Mouse (Mus musculus): ENCODE results near the gene Osm.

The Osm gene

GRCm38 (mm10) chr11:4241180-4241579, 5.0 kb downstream of the Osm start:
- CTCF ChIA-PET = interaction anchor here in 3 of 4 experiments (0.5 to 5.8 kb wide), 6 partner anchors 9 to 106 kb away, joined by 3 to 41 read pairs (median 4); partner anchors contain the start of gene Rnf215 (in 1 of the 3)
- POLR2A ChIA-PET = interaction anchor here in 3 of 4 experiments (0.6 to 3.9 kb wide), 13 partner anchors 10 to 143 kb away, joined by 3 to 22 read pairs (median 4); no protein-coding TSS in a partner anchor

DNA sequence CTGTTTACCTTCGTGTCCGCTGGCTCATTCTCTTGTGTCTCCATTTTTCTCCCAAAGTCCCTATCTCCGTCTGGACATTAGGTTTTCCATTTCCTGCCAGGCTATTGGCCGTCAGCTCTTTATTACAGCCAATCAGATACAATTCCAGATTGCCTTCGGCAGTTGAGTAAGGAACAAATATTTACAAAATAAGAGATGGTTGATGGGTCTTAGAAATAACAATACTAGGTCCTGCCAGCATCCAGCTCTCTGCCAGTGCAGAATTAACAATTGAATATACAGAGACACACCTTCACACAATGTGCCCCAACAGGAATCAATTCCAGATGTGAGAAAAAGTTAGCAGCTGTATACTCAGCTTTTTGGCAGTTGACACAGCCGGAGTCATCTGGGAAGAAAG, 9.9 kb downstream of the Osm start:
- ChIA-PET POLR2A (interaction anchor here (0.5 to 3.8 kb wide), 33 partner anchors 9 to 550 kb away, joined by 3 to 32 read pairs (median 4); partner anchors contain the start of genes Castor1 (in 2 of the 4), Lif (in 2 of the 4), Osm (in 2 of the 4) and Tbc1d10a (in 2 of the 4)), CTCF (interaction anchor here (0.6 to 3.7 kb wide), 19 partner anchors 8 to 205 kb away, joined by 3 to 35 read pairs (median 4); partner anchors contain the start of genes Rnf215 (in 2 of the 4), Lif (in 1 of the 4), Osm (in 1 of the 4) and Tbc1d10a (in 1 of the 4))

GRCm38 (mm10) chr11:4246623-4247022, 10.4 kb downstream of the Osm start:
- POLR2A ChIA-PET = interaction anchor here in 3 of 4 experiments (0.6 to 3.8 kb wide), 40 partner anchors 8 to 627 kb away, joined by 3 to 32 read pairs (median 4); partner anchors contain the start of genes Hormad2 (in 2 of the 3), Lif (in 2 of the 3), Osm (in 2 of the 3) and Tbc1d10a (in 2 of the 3)

GRCm38 (mm10) chr11:4247201-4247959, 11.2 kb downstream of the Osm start:
- CTCF ChIA-PET = interaction anchor here in 3 of 4 experiments (0.5 to 3.7 kb wide), 15 partner anchors 8 to 813 kb away, joined by 3 to 35 read pairs (median 4); partner anchors contain the start of genes Lif (in 1 of the 3) and Rnf215 (in 1 of the 3)

More at GRCm38 (mm10) chr11:4246623-4247022, 10.4 kb downstream of the Osm start:
- CTCF ChIA-PET = interaction anchor here (0.6 to 3.7 kb wide), 17 partner anchors 9 to 814 kb away, joined by 3 to 35 read pairs (median 4); partner anchors contain the start of genes Rnf215 (in 2 of the 4), Lif (in 1 of the 4), Osm (in 1 of the 4) and Tbc1d10a (in 1 of the 4)

DNA sequence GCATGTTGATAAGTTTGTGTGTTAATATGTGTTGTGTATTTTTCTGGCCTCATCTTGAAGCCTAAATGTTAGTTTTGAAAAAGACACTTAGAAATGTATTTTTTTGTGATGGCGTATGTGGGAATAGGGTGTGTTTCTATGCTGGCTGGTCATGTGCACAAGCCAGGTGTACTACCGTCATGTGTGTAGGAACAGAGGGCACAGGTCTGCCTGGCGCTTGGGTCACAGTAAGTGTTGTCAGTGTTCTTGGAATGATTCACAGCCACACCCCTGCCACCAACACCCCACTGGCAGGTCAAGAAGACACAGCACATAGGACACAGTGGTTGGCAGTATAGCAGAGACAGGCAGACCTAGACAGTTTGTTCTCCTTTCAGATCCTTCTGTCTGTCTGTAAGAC, 12.9 kb downstream of the Osm start:
- ChIA-PET POLR2A (interaction anchor here in 1 of 4 experiments (1.7 to 3.5 kb wide), 2 partner anchors 9 to 10 kb away, joined by 4 to 32 read pairs; partner anchors contain the start of gene Lif), CTCF (no interaction called here)

More at GRCm38 (mm10) chr11:4247201-4247959, 11.2 kb downstream of the Osm start:
- POLR2A ChIA-PET = interaction anchor here in 3 of 4 experiments (0.5 to 3.8 kb wide), 35 partner anchors 9 to 626 kb away, joined by 3 to 32 read pairs (median 4); partner anchors contain the start of genes Lif (in 2 of the 3), Tbc1d10a (in 2 of the 3), Castor1 (in 1 of the 3) and Hormad2 (in 1 of the 3)

GRCm38 (mm10) chr11:4250290-4250689, 14.1 kb downstream of the Osm start:
- CTCF ChIA-PET = interaction anchor here in 3 of 4 experiments (0.9 to 3.6 kb wide), 9 partner anchors 9 to 572 kb away, joined by 3 to 21 read pairs (median 6); no protein-coding TSS in a partner anchor
- POLR2A ChIA-PET = interaction anchor here in 2 of 4 experiments (0.9 to 2.4 kb wide), 13 partner anchors 8 to 445 kb away, joined by 3 to 22 read pairs (median 4); no protein-coding TSS in a partner anchor

GRCm38 (mm10) chr11:4251376-4251775, 15.2 kb downstream of the Osm start:
- CTCF ChIA-PET = interaction anchor here in 3 of 4 experiments (0.5 to 3.6 kb wide), 10 partner anchors 7 to 219 kb away, joined by 3 to 21 read pairs (median 6); no protein-coding TSS in a partner anchor
- POLR2A ChIA-PET = interaction anchor here in 3 of 4 experiments (0.5 to 2.4 kb wide), 16 partner anchors 10 to 444 kb away, joined by 3 to 22 read pairs (median 4); partner anchors contain the start of gene Tbc1d10a (in 1 of the 3)

GRCm38 (mm10) chr11:4252886-4253285, 16.7 kb downstream of the Osm start:
- ChIA-PET POLR2A (interaction anchor here in 3 of 4 experiments (0.6 to 2.3 kb wide), 7 partner anchors 14 to 555 kb away, joined by 3 to 13 read pairs (median 3); partner anchors contain the start of gene Tbc1d10a (in 1 of the 3)), CTCF (interaction anchor here in 3 of 4 experiments (0.6 to 3.6 kb wide), 4 partner anchors 8 to 568 kb away, joined by 3 to 21 read pairs (median 4); no protein-coding TSS in a partner anchor)

DNA sequence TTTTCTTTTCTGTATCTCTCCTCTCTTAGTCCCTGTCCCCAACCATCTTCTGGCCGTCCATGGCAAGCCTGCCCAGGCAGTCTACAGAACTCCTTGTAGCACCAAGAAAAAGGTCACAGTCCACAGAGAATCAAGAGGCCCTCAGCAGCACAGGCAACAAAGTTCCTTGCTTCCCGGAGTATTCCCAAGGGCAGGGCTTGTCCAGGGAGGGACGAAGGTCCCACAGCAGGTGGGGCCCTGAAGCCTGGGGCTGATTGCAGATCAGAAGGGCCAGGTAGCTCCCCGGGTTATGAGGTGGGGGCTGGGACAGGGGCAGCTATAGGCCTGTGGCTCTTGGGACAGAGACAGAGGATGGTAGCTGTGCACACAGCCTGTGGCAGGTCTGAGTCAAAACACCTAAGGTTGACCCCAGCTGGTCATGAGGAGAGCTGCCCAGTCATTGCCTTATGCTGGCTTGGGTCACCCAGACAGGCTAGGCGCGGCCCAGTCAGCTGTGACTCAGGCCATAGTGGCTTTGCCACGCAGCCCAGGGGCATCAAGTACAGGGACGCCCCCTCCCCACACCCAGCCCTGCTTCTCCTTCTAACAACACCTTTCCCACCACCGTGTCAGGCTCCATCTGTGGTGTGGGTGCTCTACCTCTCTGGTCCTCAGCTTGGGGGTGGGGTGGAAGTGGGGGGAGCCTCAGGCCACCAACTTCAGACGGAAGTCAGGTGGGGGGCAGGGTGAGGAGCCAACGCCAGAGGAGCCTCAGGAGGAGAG, 20.8 kb downstream of the Osm start, which contains the start of gene Lif:
Gene Lif, plus strand, starts transcription at position 712 of the 762 bp plus-strand sequence.
- ChIA-PET POLR2A (interaction anchor here in 2 of 4 experiments (0.5 to 3.6 kb wide), 15 partner anchors 10 to 194 kb away, joined by 3 to 32 read pairs (median 4); partner anchors contain the start of gene Castor1 (in 1 of the 2)), CTCF (interaction anchor here (0.6 to 4.2 kb wide), 22 partner anchors 10 to 719 kb away, joined by 3 to 50 read pairs (median 9); partner anchors contain the start of genes Castor1 (in 2 of the 4) and Rnf215 (in 1 of the 4))

GRCm38 (mm10) chr11:4257756-4258155, 21.5 kb downstream of the Osm start:
- ChIA-PET CTCF (interaction anchor here (0.9 to 4.4 kb wide), 37 partner anchors 9 to 718 kb away, joined by 3 to 50 read pairs (median 7); partner anchors contain the start of genes Castor1 (in 2 of the 4), Rnf215 (in 1 of the 4) and Tbc1d10a (in 1 of the 4)), POLR2A (interaction anchor here in 2 of 4 experiments (1.0 to 4.2 kb wide), 11 partner anchors 9 to 193 kb away, joined by 3 to 32 read pairs (median 4); partner anchors contain the start of gene Castor1 (in 1 of the 2))

DNA sequence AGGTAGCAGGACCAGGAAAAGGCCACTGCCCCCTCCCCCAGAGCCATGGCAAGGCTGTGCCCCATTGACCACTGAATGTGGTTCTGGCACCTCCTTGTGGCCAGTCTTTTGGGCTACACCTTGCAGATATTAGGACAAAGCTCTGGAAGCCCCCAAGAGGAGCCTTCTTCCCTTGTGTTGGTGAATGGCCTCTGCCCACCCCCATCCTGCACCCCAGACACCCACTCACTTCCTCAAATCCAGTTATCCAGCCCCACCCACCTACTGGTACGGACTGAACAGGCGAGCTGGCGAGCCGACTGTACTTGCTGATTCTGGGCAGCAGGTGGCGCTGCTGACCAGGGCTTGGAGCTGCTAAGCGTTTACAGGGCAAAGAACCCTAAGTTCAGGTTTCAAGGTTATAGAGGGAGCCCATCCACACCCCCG, 22.4 kb downstream of the Osm start:
- POLR2A ChIA-PET = interaction anchor here in 3 of 4 experiments (0.6 to 4.2 kb wide), 23 partner anchors 8 to 474 kb away, joined by 3 to 32 read pairs (median 3); partner anchors contain the start of gene Rnf215 (in 1 of the 3)
- CTCF ChIA-PET = interaction anchor here (0.5 to 4.4 kb wide), 122 partner anchors 8 to 728 kb away, joined by 3 to 62 read pairs (median 4); partner anchors contain the start of genes Rnf215 (in 3 of the 4), Castor1 (in 2 of the 4), Tbc1d10a (in 2 of the 4) and Ap1b1 (in 1 of the 4)

DNA sequence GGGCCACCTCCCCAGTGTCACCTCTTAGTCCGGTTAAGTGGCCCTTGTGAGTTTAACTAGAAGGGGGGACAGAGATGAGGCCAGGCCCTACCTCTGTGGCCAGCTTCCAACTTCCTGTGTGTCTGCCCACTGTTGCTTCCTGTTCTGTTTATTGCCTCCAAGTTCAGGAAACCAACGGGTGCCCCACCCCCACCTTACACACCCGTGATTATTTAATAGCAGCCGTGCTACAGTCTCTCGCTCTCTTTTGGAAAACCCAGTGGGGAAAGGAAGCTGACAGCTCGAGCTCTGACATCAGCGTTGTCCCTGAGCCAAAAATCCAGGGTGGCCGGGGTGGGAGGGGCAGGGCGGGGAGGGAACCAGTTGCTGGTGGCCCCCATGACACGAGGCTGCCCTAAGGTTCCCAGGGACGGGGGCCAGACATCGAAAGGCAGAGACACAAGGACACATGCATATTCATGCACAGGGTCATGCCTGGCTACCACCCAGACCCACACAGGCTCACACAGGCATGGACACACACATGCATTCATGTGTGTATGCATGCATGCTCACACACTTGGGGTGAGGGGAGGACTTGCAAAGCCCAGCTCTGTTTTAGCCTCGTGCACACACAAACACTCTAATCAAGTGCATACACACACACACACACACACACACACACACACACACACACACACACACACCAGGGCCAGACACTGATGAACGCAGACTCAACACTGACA, 24.4 kb downstream of the Osm start:
- ChIA-PET POLR2A (interaction anchor here (0.6 to 4.2 kb wide), 39 partner anchors 9 to 561 kb away, joined by 3 to 28 read pairs (median 4); partner anchors contain the start of genes Rnf215 (in 2 of the 4) and Castor1 (in 1 of the 4)), CTCF (interaction anchor here (0.5 to 4.4 kb wide), 127 partner anchors 8 to 915 kb away, joined by 3 to 62 read pairs (median 4); partner anchors contain the start of genes Rnf215 (in 3 of the 4), Castor1 (in 2 of the 4), Hormad2 (in 2 of the 4) and Nipsnap1 (in 1 of the 4))

- ChIA-PET CTCF (interaction anchor here (0.5 to 4.4 kb wide), 116 partner anchors 8 to 900 kb away, joined by 3 to 62 read pairs (median 4); partner anchors contain the start of genes Rnf215 (in 3 of the 4), Castor1 (in 2 of the 4), Hormad2 (in 2 of the 4) and Nipsnap1 (in 1 of the 4)), POLR2A (interaction anchor here (0.6 to 4.2 kb wide), 34 partner anchors 10 to 232 kb away, joined by 3 to 28 read pairs (median 4); partner anchors contain the start of genes Rnf215 (in 2 of the 4) and Castor1 (in 1 of the 4))
Measured at GRCm38 (mm10) chr11:4261188-4261494, 24.9 kb downstream of the Osm start.

GRCm38 (mm10) chr11:4261969-4262368, 25.7 kb downstream of the Osm start:
- CTCF ChIA-PET = interaction anchor here (0.5 to 4.4 kb wide), 33 partner anchors 8 to 575 kb away, joined by 3 to 62 read pairs (median 5); partner anchors contain the start of genes Rnf215 (in 2 of the 4), Castor1 (in 1 of the 4) and Hormad2 (in 1 of the 4)
- POLR2A ChIA-PET = interaction anchor here in 2 of 4 experiments (0.8 to 4.2 kb wide), 15 partner anchors 9 to 189 kb away, joined by 3 to 28 read pairs (median 5); partner anchors contain the start of genes Castor1 (in 1 of the 2) and Rnf215 (in 1 of the 2)

DNA sequence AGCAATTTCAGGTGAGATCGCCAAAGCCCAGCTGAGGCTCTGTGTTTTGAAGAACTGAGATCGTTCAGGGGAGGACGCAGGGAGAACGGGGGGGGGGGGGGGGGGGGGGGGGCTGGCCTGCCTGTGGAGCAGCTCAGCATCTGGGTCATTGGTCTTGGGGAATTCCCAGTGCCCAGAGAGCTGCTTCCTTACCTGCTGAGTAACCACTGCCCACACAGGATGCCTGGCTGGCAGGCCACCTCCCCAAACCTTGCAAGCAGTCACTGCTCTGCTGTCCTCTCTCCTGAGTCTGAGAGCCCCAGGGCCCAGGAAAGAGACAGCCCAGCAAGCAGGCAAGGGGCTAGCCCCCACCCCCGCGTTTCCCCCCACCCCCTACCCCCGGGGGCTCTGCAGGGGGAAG, 26.6 kb downstream of the Osm start:
- POLR2A ChIA-PET = interaction anchor here in 3 of 4 experiments (0.6 to 3.4 kb wide), 8 partner anchors 8 to 124 kb away, joined by 3 to 17 read pairs (median 4); no protein-coding TSS in a partner anchor
- CTCF ChIA-PET = interaction anchor here in 3 of 4 experiments (0.5 to 2.6 kb wide), 11 partner anchors 8 to 1119 kb away, joined by 3 to 34 read pairs (median 3); partner anchors contain the start of gene Rnf215 (in 1 of the 3)

Measured in embryonic stem cell, embryonic (primary cell).